Mouse (Mus musculus): ENCODE measurements around the gene Creld2.
"Not testable (repeated sequence)": the region's sequence is repeated elsewhere in the genome, so short reads cannot be mapped to it uniquely, and the experiment has no call there.

DNA sequence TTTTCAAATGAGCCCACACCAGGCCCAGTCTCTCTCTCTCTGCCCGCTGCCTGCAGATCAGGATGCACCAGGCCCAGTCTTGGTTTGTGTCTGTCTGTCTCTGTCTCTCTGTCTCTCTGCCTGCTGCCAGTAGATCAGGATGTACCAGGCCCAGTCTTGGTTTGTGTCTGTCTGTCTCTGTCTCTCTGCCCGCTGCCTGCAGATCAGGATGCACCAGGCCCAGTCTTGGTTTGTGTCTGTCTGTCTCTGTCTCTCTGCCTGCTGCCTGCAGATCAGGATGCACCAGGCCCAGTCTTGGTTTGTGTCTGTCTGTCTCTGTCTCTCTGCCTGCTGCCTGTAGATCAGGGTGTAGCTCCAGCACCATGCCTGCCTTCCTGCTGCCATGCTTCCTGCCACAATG is 5.6 kb upstream of the Creld2 start:
- TF ChIP-seq CTCF (IDR thresholded peaks at IDR 0.05); EP300 (IDR thresholded peaks at IDR 0.05; ENCODE audit: insufficient read depth, low read depth, low read length): not testable (repeated sequence)
